Mouse (Mus musculus) kidney, embryonic 16.5 days (tissue): ENCODE results near the gene Igf2bp2. TPM values are rescaled to one million over a fixed set of nuclear protein-coding genes. Genes with fewer than 3 reads are reported as not detected.
A peak's percentile ranks its signal among the peaks of the same experiment; 100 is the strongest.

Source experiments
- ATAC-seq: fragments of 200-750 bp; cut with Nextera tagmentation; 2 replicates; pipeline ENCODE4 v1.8.0; 2017; ENCODE audit warnings: moderate TSS enrichment; ENCODE audit not compliant: low FRiP score, low TSS enrichment
- H3K27ac ChIP-seq: fragments of 300-500 bp; sonication (generic); 2 replicates; pipeline ENCODE4 v1.5.1; 2014; ENCODE audit warnings: low read length
- H3K27me3 ChIP-seq: fragments of 300-500 bp; sonication (generic); 2 replicates; pipeline ENCODE4 v1.6.1; 2014; ENCODE audit warnings: low read length, control low read depth, mixed read lengths; ENCODE audit not compliant: insufficient read depth
- H3K36me3 ChIP-seq: fragments of 300-500 bp; sonication (generic); 2 replicates; pipeline ENCODE4 v1.6.1; 2014; ENCODE audit warnings: low read length, control low read depth, mixed read lengths; ENCODE audit not compliant: insufficient read depth
- H3K4me1 ChIP-seq: fragments of 300-500 bp; sonication (generic); 2 replicates; pipeline ENCODE4 v1.6.1; 2014; ENCODE audit warnings: low read length, control low read depth, mixed read lengths; ENCODE audit not compliant: insufficient read depth
- H3K4me2 ChIP-seq: fragments of 300-500 bp; sonication (generic); replicated peaks from 2 replicates; pipeline ENCODE4 v1.6.1; 2014; ENCODE audit warnings: low read depth, low read length
- H3K4me3 ChIP-seq: fragments of 300-500 bp; sonication (generic); 2 replicates; pipeline ENCODE4 v1.5.1; 2014; ENCODE audit warnings: mild to moderate bottlenecking, low read length
- H3K9ac ChIP-seq: fragments of 300-500 bp; sonication (generic); replicated peaks from 2 replicates; pipeline ENCODE4 v1.6.1; 2014; ENCODE audit warnings: low read length
- H3K9me3 ChIP-seq: fragments of 300-500 bp; sonication (generic); 2 replicates; pipeline ENCODE4 v1.6.1; 2016; ENCODE audit warnings: low read length, control low read depth
- WGBS: fragments of 180-500 bp; shearing (Covaris S2); extraction: QIAGEN DNeasy Blood & Tissue Kit; methylation state at CpG from one replicate; pipeline ENCODE4 v1.1.7; 2014; 5-methylcytosine and 5-hydroxymethylcytosine counted together
- polyA plus RNA-seq: library from polyadenylated mRNA; unstranded; fragments of >200 nt; fragmentation: Nextera tagmentation; extraction: Ambion mirVana; gene quantifications from 2 replicates; pipeline ENCODE4 v1.2.1, GENCODE M21; 2015

Igf2bp2 gene
- polyA plus RNA-seq, 1 experiment from 2014 or later: 84.5 TPM

DNA sequence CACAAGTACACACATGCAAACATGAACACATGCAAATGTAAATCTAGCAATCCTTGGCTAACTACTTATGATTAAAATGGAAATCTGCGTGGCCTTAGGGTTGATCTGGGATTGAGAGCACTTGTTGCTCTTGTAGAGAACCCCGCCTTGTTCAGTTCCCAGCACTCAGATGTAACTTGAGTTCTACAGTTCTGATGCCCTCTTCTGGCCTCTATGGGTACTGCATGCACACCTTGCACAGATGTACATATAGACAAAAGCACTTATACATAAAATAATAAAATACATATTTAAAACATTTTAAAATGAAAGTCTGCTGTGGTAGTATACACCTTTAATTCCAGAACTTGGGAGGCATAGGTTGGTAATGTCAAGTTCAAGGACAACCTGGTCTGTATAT is 141.0 kb downstream of the Igf2bp2 start:
- 96% methylated on average over 2 of the region's 2 CpGs for WGBS
- Histone ChIP-seq H3K27me3 (no peaks in the 10 kb centered on the region), H3K4me3 (no peak overlapping the region), H3K9ac (no peak overlapping the region), H3K4me1 (no peaks in the 10 kb centered on the region), H3K36me3 (peaks cover 51% of the 10 kb centered on the region), H3K9me3 (peaks cover 5% of the 10 kb centered on the region; the same call in 1 of the 2 replicates), H3K4me2 (no peak overlapping the region), H3K27ac (no peak overlapping the region)
- no peak for ATAC-seq

- WGBS: 83% methylated on average over 1 of the region's 1 CpGs
- no peak overlapping the region for H3K4me3 ChIP-seq
- peaks cover 23% of the 10 kb centered on the region; the same call in 1 of the 2 replicates for H3K36me3 ChIP-seq
- no peak overlapping the region for H3K27ac ChIP-seq
- H3K9me3 ChIP-seq: no peaks in the 10 kb centered on the region
- no peak overlapping the region for H3K9ac ChIP-seq
- H3K4me2 ChIP-seq: no peak overlapping the region
- no peaks in the 10 kb centered on the region for H3K27me3 ChIP-seq
- H3K4me1 ChIP-seq: peaks cover 3% of the 10 kb centered on the region; the same call in 1 of the 2 replicates
- no peak for ATAC-seq
Measured at GRCm38 (mm10) chr16:22015569-22015968, 147.5 kb downstream of the Igf2bp2 start.

- under 1% methylated on average over 50 of the region's 51 CpGs for WGBS
- H3K4me3 ChIP-seq: peak overlapping the region; percentile 99
- H3K36me3 ChIP-seq: no peaks in the 10 kb centered on the region
Measured at GRCm38 (mm10) chr16:22009596-22009995, 153.5 kb downstream of the Igf2bp2 start.

DNA sequence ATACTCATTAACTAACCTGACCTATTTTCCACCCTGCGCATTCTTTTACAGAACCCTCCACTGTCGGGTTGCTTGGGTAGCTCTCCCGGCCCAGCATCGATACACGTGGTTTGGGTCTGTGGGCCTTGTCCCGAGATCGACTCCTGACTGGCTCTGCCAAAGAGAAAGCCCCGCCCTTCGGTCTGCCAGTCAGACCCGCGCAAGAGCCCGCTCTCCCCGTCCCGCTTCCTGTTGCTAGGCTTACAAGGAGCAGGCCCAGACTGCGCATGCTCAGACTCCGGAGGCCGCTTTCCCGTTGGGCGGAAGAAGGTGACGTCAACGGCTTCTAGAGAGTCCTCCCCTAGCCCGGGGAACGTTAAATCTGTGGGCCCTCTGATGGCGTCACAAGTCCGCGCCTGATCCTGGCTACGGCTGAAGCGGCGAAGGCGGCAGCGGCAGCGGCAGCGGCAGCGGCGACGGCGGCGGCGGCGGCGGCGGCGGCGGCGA is 154.0 kb downstream of the Igf2bp2 start, which contains the start of gene Senp2:
TSS of gene Senp2 (plus strand) at position 386 of the 486 bp plus-strand sequence.
- H3K9me3 ChIP-seq: no peaks in the 10 kb centered on the region
- no peaks in the 10 kb centered on the region for H3K27me3 ChIP-seq
- peaks cover 13% of the 10 kb centered on the region for H3K4me1 ChIP-seq
- under 1% methylated on average over 41 of the region's 45 CpGs for WGBS
- peak within 1 kb of the TSS; percentile 81 for H3K4me2 ChIP-seq
- peak; percentile 99 for ATAC-seq
- peak within 1 kb of the TSS; percentile 99 for H3K4me3 ChIP-seq
- peak within 1 kb of the TSS; percentile 78 for H3K27ac ChIP-seq
- H3K9ac ChIP-seq: peak within 1 kb of the TSS; percentile 91
- H3K36me3 ChIP-seq: no peaks in the 10 kb centered on the region

More at GRCm38 (mm10) chr16:22009596-22009995, 153.5 kb downstream of the Igf2bp2 start:
- H3K9me3 ChIP-seq: no peaks in the 10 kb centered on the region
- H3K4me2 ChIP-seq: peak overlapping the region; percentile 81
- peak; percentile 79 for ATAC-seq
- peaks cover 13% of the 10 kb centered on the region for H3K4me1 ChIP-seq
- no peaks in the 10 kb centered on the region for H3K27me3 ChIP-seq
- peak overlapping the region; percentile 78 for H3K27ac ChIP-seq
- peak overlapping the region; percentile 91 for H3K9ac ChIP-seq

Other genes starting within 250 kb of the Igf2bp2 start
- gene Tmem41a, start 215.7 kb downstream of the Igf2bp2 start, polyA plus RNA-seq: 24.7 and 24.9 TPM in 2 replicates
- gene Liph, start 167.6 kb downstream of the Igf2bp2 start, polyA plus RNA-seq: 0.48 and 0.96 TPM in 2 replicates
- 37.0 and 41.0 TPM in 2 replicates for gene Senp2, start 153.8 kb downstream of the Igf2bp2 start, polyA plus RNA-seq
- gene Tra2b, start 102.7 kb upstream of the Igf2bp2 start, polyA plus RNA-seq: 392 and 404 TPM in 2 replicates